Mouse (Mus musculus) CH12.LX (cell line): Measurements from ENCODE around the gene Kcne3.

ENCODE experiments used
- CTCF ChIP-seq, 2 experiments: IDR thresholded peaks in 1 of 2; conservative IDR thresholded peaks in 1 of 2; 2 replicates each; pipeline ENCODE4 v1.5.1; 2011 to 2012; ENCODE audit warnings: low read depth in 2 of 2, low read length in 2 of 2, improper control_type of control experiment in 1 of 2, inconsistent platforms in 1 of 2, mild to moderate bottlenecking in 1 of 2, moderate library complexity in 1 of 2
- ELF1 ChIP-seq: IDR thresholded peaks from 2 replicates; pipeline ENCODE4 v1.6.1; 2014; ENCODE audit warnings: low read depth, mild to moderate bottlenecking, inconsistent platforms, low read length, improper control_type of control experiment
- EP300 ChIP-seq: IDR thresholded peaks from 2 replicates; pipeline ENCODE4 v1.6.1; 2011; ENCODE audit warnings: low read length, improper control_type of control experiment
- MXI1 ChIP-seq: IDR thresholded peaks from 2 replicates; pipeline ENCODE4 v1.6.1; 2011; ENCODE audit warnings: mild to moderate bottlenecking, low read depth, low read length, improper control_type of control experiment
- MYC ChIP-seq: IDR thresholded peaks from 2 replicates; pipeline ENCODE4 v1.6.1; 2011; ENCODE audit warnings: low read depth, mild to moderate bottlenecking, improper control_type of control experiment, low read length
- PAX5 ChIP-seq: IDR thresholded peaks from 2 replicates; pipeline ENCODE4 v1.6.1; 2012; ENCODE audit warnings: low read length, inconsistent platforms, mixed read lengths
- POLR2A ChIP-seq: IDR thresholded peaks from 2 replicates; pipeline ENCODE4 v1.6.1; 2011; ENCODE audit warnings: low read depth, mild to moderate bottlenecking, improper control_type of control experiment, low read length
- POLR2AphosphoS2 ChIP-seq: IDR thresholded peaks from 2 replicates; pipeline ENCODE4 v1.6.1; 2011; ENCODE audit warnings: low read depth, low read length, improper control_type of control experiment
- RCOR1 ChIP-seq: conservative IDR thresholded peaks from 2 replicates; pipeline ENCODE4 v1.6.1; 2012; ENCODE audit warnings: low read depth, mild to moderate bottlenecking, inconsistent platforms, low read length, improper control_type of control experiment
- SIN3A ChIP-seq: IDR thresholded peaks from 2 replicates; pipeline ENCODE4 v1.6.1; 2012; ENCODE audit warnings: low read length, improper control_type of control experiment, inconsistent platforms
- SMC3 ChIP-seq: IDR thresholded peaks from 2 replicates; pipeline ENCODE4 v1.6.1; 2011; ENCODE audit warnings: low read depth, low read length, improper control_type of control experiment
- USF1 ChIP-seq: IDR thresholded peaks from 2 replicates; pipeline ENCODE4 v1.6.1; 2014; ENCODE audit warnings: low read depth, mild to moderate bottlenecking, inconsistent platforms, low read length, improper control_type of control experiment

GRCm38 (mm10) chr7:100204871-100205270, 28.6 kb downstream of the Kcne3 start:
- TF ChIP-seq POLR2A (no peak), ELF1 (no peak), SMC3 (no peak), CTCF (conservative IDR thresholded peaks at IDR 0.05 in 1 of 2, IDR thresholded peaks at IDR 0.05 in 1 of 2; ENCODE audit: low read depth in 2 of 2, low read length in 2 of 2) (no peak), RCOR1 (no peak), USF1 (no peak), SIN3A (no peak), EP300 (no peak), PAX5 (no peak), POLR2AphosphoS2 (no peak), MXI1 (no peak), MYC (no peak)
